14 mouse cellular contexts compared by ENCODE assay signal in the genomic region with DNA sequence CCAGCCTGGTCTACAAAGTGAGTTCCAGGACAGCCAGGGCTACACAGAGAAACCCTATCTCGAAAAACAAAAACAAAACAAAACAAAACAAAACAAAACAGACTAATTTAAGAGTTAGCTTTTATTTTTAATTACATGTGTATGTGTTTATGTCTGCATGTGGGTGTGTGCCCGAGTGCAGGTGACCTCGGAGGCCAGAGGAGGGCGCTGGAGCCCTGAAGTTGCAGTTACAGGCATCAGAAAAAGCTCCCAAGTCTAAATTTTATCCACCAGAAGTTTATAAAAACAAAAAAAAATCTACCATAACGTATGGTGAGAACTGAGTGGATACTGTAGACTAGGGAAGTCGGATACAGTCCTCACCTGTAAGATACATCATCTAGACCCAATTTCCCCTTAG. TPM values are rescaled to one million over a fixed set of nuclear protein-coding genes. Genes with fewer than 3 reads are reported as not detected.
DNase-seq lines count a peak whose midpoint lies in the region; ATAC-seq and TF ChIP-seq lines count a peak whose summit lies in the region.
"Had no signal": no experiment of that assay in that cellular context is flagged by ENCODE, and none has a peak within 500 bp of the region (broad histone marks: within the 10 kb centered on the region; RNA-seq: fewer than 3 reads in every experiment).

No protein-coding gene starts in this region.

- H3K4me3 ChIP-seq in kidney, adult 2 months (ENCODE audit: insufficient read depth, low read depth, low read length): no peak overlapping the region
- no peak overlapping the region for H3K4me3 ChIP-seq in kidney, embryonic 16.5 days (ENCODE audit: low read length)
- H3K4me3 ChIP-seq in stomach, postnatal 0 days (ENCODE audit: low read depth, low read length): no peak overlapping the region
- H3K4me3 ChIP-seq: embryonic facial prominence, embryonic 10.5 days; forebrain, embryonic 12.5 days; midbrain, embryonic 13.5 days had no signal

- no peak overlapping the region for H3K9ac ChIP-seq in kidney, embryonic 16.5 days (replicated peaks; ENCODE audit: low read length)
- H3K9ac ChIP-seq in stomach, postnatal 0 days (ENCODE audit: low read length): no peak overlapping the region
- H3K9ac ChIP-seq: forebrain, embryonic 12.5 days; midbrain, embryonic 13.5 days had no signal

- no peaks in the 10 kb centered on the region for H3K9me3 ChIP-seq in kidney, embryonic 16.5 days (ENCODE audit: low read length)
- no peaks in the 10 kb centered on the region for H3K9me3 ChIP-seq in stomach, postnatal 0 days (ENCODE audit: control insufficient read depth, low read length)
- H3K9me3 ChIP-seq: embryonic facial prominence, embryonic 10.5 days; forebrain, embryonic 12.5 days; midbrain, embryonic 13.5 days had no signal

- no peak for TF ChIP-seq POLR2A in kidney, adult 2 months (IDR thresholded peaks at IDR 0.05; ENCODE audit: low read depth, low read length)

- DNase-seq in kidney, adult 2 months: peak; percentile 4
- DNase-seq in thymus, postnatal 25 days: peak; percentile 21
- no peak for DNase-seq in thymus, postnatal 10 days (ENCODE audit: low spot score in 2 of 2)
- DNase-seq in ZHBTc4 (ENCODE audit: low read depth, low spot score): peak; percentile 64
- no peak for DNase-seq in stomach, postnatal 0 days (ENCODE audit: low spot score)
- DNase-seq: cerebellum, adult 11-12 months; gastrocnemius, postnatal 14 days; heart, postnatal 14 days; lung, postnatal 10 days had no signal

- no peak for ATAC-seq in kidney, embryonic 16.5 days (ENCODE audit: low FRiP score, low TSS enrichment)
- no peak for ATAC-seq in stomach, postnatal 0 days (ENCODE audit: low FRiP score, low TSS enrichment)
- no peak for ATAC-seq in activated CD4-positive, CD25-positive, alpha-beta regulatory T cell, adult 4 months
- ATAC-seq: midbrain, embryonic 13.5 days had no signal

- 91% methylated on average over 6 of the region's 6 CpGs for WGBS in kidney, adult 2 months
- 86% methylated on average over 6 of the region's 6 CpGs for WGBS in kidney, embryonic 16.5 days
- WGBS in stomach, postnatal 0 days: 92% methylated on average over 6 of the region's 6 CpGs

- no peak overlapping the region for H3K4me2 ChIP-seq in kidney, embryonic 16.5 days (replicated peaks; ENCODE audit: low read depth, low read length)
- H3K4me2 ChIP-seq in stomach, postnatal 0 days (replicated peaks; ENCODE audit: low read depth): no peak overlapping the region
- H3K4me2 ChIP-seq: forebrain, embryonic 12.5 days; midbrain, embryonic 13.5 days had no signal

- H3K36me3 ChIP-seq in kidney, adult 2 months (ENCODE audit: control insufficient read depth, insufficient read depth, low read length): peaks cover 4% of the 10 kb centered on the region
- peaks cover 61% of the 10 kb centered on the region for H3K36me3 ChIP-seq in kidney, embryonic 16.5 days (ENCODE audit: insufficient read depth, low read length)
- peaks cover 10% of the 10 kb centered on the region for H3K36me3 ChIP-seq in stomach, postnatal 0 days (ENCODE audit: control insufficient read depth, insufficient read depth, low read length)

- H3K4me1 ChIP-seq in kidney, adult 2 months (ENCODE audit: control insufficient read depth, insufficient read depth, low read length): no peaks in the 10 kb centered on the region
- H3K4me1 ChIP-seq in kidney, embryonic 16.5 days (ENCODE audit: insufficient read depth, low read length): no peaks in the 10 kb centered on the region
- H3K4me1 ChIP-seq in stomach, postnatal 0 days (replicated peaks; ENCODE audit: control insufficient read depth, insufficient read depth): no peaks in the 10 kb centered on the region
- H3K4me1 ChIP-seq: embryonic facial prominence, embryonic 10.5 days; forebrain, embryonic 12.5 days; midbrain, embryonic 13.5 days had no signal

- TF ChIP-seq CTCF in kidney, adult 2 months (conservative IDR thresholded peaks at IDR 0.05; ENCODE audit: insufficient read depth, insufficient read length, low read depth, low read length): peak; percentile 42
- TF ChIP-seq CTCF in stomach, postnatal 0 days (IDR thresholded peaks at IDR 0.05; ENCODE audit: low read depth): peak; percentile 55

- H3K27ac ChIP-seq in kidney, adult 2 months (ENCODE audit: insufficient read depth, low read depth, low read length): no peak overlapping the region
- H3K27ac ChIP-seq in kidney, embryonic 16.5 days (ENCODE audit: low read length): no peak overlapping the region
- H3K27ac ChIP-seq in stomach, postnatal 0 days (replicated peaks): no peak overlapping the region
- H3K27ac ChIP-seq: embryonic facial prominence, embryonic 10.5 days; forebrain, embryonic 12.5 days; midbrain, embryonic 13.5 days had no signal

- no peak for TF ChIP-seq EP300 in stomach, postnatal 0 days (optimal IDR thresholded peaks at IDR 0.05)

- H3K27me3 ChIP-seq in kidney, adult 2 months (replicated peaks; ENCODE audit: control insufficient read depth, insufficient read depth, low read length): no peaks in the 10 kb centered on the region
- H3K27me3 ChIP-seq in kidney, embryonic 16.5 days (ENCODE audit: insufficient read depth, low read length): no peaks in the 10 kb centered on the region
- H3K27me3 ChIP-seq in stomach, postnatal 0 days (ENCODE audit: control insufficient read depth, insufficient read depth, low read length): no peaks in the 10 kb centered on the region
- H3K27me3 ChIP-seq: forebrain, embryonic 12.5 days; midbrain, embryonic 13.5 days had no signal

RNA-seq across cellular contexts. Expression of gene Myom1, which starts 24.6 kb away (rescaled TPM):
- 2.8 and 4.3 TPM in 2 replicates for polyA plus RNA-seq in kidney, adult 2 months (2012; rRNA removed)
- polyA plus RNA-seq in kidney, embryonic 16.5 days (2015; fragmentation: Nextera tagmentation; extraction: Ambion mirVana): 4.5 and 4.7 TPM in 2 replicates
- polyA plus RNA-seq in stomach, postnatal 0 days (2015; fragmentation: Nextera tagmentation; extraction: Ambion mirVana): 9.6 and 9.8 TPM in 2 replicates
- under 1 TPM in 1 of 2 experiments, not detected in 1; 0.26 TPM for polyA plus RNA-seq in activated CD4-positive, CD25-positive, alpha-beta regulatory T cell, adult 4 months (2017; shearing (Covaris generic))

RNA-seq across cellular contexts. Expression of gene Myl12a, which starts 24.9 kb away (rescaled TPM):
- 119 and 160 TPM in 2 replicates for polyA plus RNA-seq in kidney, adult 2 months (2012; rRNA removed)
- polyA plus RNA-seq in kidney, embryonic 16.5 days (2015; fragmentation: Nextera tagmentation; extraction: Ambion mirVana): 680 and 696 TPM in 2 replicates
- polyA plus RNA-seq in stomach, postnatal 0 days (2015; fragmentation: Nextera tagmentation; extraction: Ambion mirVana): 497 and 534 TPM in 2 replicates
- polyA plus RNA-seq in activated CD4-positive, CD25-positive, alpha-beta regulatory T cell, adult 4 months (2017; shearing (Covaris generic)): 100 to 1,000 TPM; 693 to 929 TPM

Comparison
In these comparisons a context has a peak if more than half of its experiments do, and no peak if none do; other contexts are left out.
1. DNase-seq: peak in kidney, adult 2 months (single experiment), thymus, postnatal 25 days (single experiment) and ZHBTc4 (single experiment); none in thymus, postnatal 10 days (0 of 2) and stomach, postnatal 0 days (single experiment).